Mouse (Mus musculus) heart, postnatal 10 days (tissue): ENCODE results near the gene Cend1. TPM values are rescaled to one million over a fixed set of nuclear protein-coding genes. Genes with fewer than 3 reads are reported as not detected.

Source experiments
- DNase-seq, 2 experiments: peaks; one replicate each; pipeline ENCODE4 v3.0.0; 2021
- intact Hi-C: fragments of 180-260 bp; cut with DNase I; formaldehyde crosslinking; loops from one replicate; pipeline ENCODE4 v1.15.1; 2025
- total RNA-seq, 2 experiments: library from RNA; stranded (reverse); gene quantifications; 2 replicates each; pipeline ENCODE4 v1.2.3; 2021

Cend1 gene
- total RNA-seq, result 1 to 10 TPM; 1.6 TPM

- DNase-seq, result peak; percentile 57 to 65
- intact Hi-C loops, result no loop called here
Observed at GRCm38 (mm10) chr7:141429310-141429709, at the start of gene Cend1. Gene Cend1 (minus strand): TSS chr7:141429491.

GRCm38 (mm10) chr7:141478270-141478748 lies 49.0 kb upstream of the Cend1 start:
- intact Hi-C loops, result no loop called here
- DNase-seq, result peak in 1 of 2 experiments; percentile 36

DNA sequence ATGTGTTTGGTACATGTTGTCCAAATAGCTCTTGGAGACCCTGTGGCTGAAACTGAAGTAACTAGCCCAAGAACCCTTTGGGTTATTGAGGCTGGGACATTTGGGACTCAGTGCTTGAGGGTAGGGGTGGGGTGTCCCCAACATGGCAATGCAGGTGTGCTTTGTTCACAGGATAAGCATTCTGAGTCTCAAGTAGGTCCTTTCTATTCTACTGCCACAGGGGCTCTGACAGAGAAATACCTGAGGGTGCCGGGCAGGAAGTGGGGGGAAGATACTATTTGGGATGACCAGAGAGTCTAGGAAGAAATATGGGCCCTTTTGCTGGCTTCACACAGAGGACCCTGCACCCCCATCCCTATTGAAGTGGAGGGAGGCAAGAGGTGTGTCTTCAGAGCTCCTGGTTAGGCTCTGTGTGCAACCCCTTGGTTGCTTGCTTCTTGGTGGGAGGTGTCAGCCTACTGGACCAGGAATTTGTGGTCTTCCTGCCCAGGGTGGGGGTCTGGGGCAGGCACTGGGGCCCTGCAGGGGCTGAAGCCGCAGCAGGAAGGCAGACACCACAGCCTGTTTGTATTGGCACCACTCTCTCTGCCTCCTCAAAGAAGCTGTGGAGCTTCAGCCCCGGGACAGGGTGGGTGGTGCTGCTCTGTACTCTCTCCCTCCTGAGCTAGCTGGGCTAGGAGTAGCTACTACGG lies 48.4 kb upstream of the Cend1 start:
- intact Hi-C loops, result no loop called here
- no peak for DNase-seq

DNA sequence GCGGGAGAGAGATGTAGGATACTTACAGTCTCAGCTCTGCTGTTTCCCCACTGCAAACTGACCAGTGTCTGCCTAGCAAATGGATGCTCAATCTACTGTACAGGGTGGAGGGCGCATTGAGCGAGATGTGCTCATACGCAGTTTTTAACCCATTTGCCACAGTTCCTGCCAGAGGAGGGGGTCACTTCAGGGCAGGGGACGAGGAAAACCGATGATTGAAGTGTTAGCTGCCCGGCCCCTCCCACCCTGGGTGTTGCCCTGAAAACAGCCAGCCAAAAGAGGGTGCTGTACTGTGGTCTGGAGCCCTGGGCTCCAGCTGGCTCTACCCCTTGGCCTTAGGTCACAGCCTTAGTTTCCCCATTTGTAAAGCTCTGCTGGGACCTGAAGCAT lies 47.7 kb upstream of the Cend1 start:
- DNase-seq, result no peak
- intact Hi-C loops, result no loop called here

DNA sequence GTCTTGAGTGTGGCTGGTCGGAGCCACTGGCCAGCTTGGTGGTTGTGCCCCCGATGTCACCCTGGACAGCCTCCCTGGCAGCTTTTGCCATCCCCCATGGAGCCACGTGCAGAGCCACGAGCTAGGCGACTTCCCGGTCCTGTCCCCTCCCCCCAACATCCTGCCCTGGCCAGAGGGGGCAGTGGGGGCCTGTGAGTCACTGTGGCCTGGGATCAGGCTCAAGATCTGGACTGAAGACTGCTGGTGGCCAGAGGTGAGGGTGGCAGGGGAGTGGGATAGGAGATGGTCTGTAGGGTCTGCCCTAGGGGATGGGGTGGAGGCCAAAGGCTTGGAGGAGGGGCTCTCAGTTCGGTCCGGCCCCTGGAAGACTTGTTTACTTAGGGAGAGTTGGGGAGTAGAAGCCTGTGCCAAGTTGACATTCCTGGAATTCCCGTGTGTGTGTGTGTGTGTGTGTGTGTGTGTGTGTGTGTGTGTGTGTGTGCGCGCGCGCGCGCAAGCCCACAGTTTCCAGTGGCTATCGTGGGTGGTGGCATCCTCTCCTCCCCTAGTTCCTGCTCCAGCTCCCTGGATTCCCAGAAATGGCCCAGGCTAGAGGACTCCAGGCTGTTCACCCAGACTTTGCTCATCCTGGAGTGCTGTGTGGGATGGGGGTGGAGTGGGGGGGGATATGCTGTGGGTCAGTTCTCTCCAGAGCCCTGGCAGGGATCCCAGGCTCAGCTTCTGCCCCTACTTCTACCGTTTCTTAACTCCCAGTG lies 47.1 kb upstream of the Cend1 start:
- peak; percentile 89 to 93 for DNase-seq
- intact Hi-C loops, result no loop called here

GRCm38 (mm10) chr7:141475805-141476158 lies 46.5 kb upstream of the Cend1 start:
- intact Hi-C loops, result no loop called here
- no peak for DNase-seq

- intact Hi-C loops, result no loop called here
Observed at GRCm38 (mm10) chr7:141475011-141475804, 45.9 kb upstream of the Cend1 start, which contains the start of the genes Polr2l and Tspan4. Gene Polr2l (minus strand): TSS chr7:141475132. Gene Tspan4 (plus strand): TSS chr7:141475240.

DNA sequence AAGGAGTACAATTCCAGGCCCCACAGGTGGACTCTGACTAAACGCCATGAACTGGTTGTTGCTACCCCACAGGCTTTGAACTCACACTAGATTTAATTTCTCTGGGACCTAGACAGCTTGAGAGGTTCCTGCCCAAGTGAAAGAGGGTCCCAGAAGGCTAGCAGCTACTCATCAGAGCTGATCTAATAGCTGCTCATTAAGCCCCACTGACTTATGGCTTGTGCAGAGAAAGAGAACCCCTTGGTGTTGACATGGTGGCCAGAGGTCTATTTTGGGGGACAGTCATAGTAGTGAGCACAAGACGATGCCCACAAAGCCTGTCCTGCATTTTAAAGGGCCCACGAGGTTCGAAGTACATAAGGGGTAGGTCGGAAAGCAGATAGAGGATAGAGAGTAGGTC lies 44.9 kb upstream of the Cend1 start:
- intact Hi-C loops, result no loop called here
- no peak for DNase-seq

More at GRCm38 (mm10) chr7:141475011-141475804, 45.9 kb upstream of the Cend1 start, which contains the start of the genes Polr2l and Tspan4:
- DNase-seq, result peak; percentile 90 to 91

DNA sequence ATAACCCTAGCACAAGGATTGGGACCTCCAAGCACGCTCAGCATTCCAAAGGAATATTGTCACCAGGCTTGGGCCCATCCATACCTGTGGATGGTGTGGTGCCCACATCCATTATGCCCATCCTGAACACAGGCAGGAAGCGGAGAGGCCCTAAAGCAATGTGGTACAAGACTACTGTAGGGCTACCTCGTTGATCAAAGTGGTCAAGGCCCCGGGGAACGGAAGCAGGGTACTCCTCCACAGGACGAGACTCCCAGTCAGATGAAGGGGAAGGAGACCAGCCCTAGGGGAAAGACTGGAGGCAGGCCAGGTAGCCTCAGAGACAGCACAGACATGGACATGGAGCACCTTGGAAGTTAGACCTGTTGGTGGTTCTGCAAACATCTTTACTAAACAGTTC lies 43.5 kb upstream of the Cend1 start:
- no peak for DNase-seq
- intact Hi-C loops, result no loop called here

DNA sequence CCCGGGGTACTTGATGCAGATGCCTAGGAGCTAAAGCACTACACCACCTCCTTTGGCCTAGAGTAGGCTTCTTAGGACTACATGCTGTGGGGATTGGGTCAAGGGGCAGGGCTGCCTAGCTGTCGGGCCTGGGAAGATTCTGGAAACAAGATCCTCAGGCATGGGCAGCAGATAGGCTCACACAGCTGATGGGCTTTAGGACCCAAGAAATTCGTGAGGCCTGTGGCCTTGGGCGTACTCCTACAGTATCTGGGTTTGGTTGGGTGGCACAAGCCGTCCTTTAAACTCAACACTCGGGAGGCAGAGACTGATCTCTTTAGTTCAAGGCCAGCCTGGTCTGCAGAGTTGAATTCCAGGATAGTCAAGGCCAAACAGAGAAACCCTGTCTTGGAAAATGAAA lies 42.9 kb upstream of the Cend1 start:
- DNase-seq, result no peak
- intact Hi-C loops, result no loop called here

DNA sequence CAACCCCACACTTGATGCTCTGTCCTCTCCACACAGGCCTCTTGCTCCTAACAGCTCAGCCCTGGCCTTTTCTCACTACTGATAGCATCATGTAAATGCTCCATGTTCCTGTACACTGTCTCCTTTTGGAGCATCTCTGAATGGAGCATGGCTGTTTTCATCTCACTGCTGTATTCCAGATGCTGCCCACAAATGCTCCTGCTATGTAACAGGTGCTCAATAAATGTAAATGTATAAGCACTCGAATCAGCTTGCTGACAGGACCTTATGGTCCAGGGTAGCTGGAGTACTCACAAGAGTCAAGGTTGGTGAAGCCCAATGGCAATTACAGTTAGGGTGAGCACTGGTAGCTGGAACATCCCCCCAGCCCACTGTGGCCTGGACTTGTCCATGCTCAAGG lies 41.9 kb upstream of the Cend1 start:
- intact Hi-C loops, result no loop called here
- DNase-seq, result no peak

- intact Hi-C loops, result no loop called here
- DNase-seq, result no peak
Observed at GRCm38 (mm10) chr7:141470637-141470944, 41.3 kb upstream of the Cend1 start.

DNA sequence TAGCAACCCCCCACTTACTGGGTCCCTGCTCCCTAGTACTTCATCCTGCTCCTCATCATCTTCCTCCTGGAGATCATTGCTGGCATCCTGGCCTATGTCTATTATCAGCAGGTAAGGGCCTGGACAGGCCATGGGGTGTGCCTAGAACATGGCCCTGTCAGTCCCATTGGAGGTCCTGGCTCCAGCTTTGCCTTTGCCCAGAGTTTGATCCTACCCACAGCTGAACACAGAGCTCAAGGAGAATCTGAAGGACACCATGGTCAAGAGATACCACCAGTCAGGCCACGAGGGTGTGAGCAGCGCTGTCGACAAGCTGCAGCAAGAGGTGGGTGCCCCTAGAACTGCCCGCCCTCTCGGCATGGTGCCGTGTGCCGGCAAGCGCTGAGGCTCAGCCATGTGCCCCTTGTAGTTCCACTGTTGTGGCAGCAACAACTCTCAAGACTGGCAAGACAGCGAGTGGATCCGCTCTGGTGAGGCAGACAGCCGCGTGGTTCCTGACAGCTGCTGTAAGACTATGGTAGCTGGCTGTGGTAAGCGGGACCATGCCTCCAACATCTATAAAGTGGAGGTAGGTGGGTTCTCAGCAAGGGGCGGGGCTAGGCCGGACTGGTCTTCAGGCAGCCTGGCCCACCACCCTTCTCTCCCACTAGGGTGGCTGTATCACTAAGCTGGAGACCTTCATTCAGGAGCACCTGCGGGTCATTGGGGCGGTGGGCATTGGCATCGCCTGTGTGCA lies 40.8 kb upstream of the Cend1 start:
- intact Hi-C loops, result no loop called here

DNA sequence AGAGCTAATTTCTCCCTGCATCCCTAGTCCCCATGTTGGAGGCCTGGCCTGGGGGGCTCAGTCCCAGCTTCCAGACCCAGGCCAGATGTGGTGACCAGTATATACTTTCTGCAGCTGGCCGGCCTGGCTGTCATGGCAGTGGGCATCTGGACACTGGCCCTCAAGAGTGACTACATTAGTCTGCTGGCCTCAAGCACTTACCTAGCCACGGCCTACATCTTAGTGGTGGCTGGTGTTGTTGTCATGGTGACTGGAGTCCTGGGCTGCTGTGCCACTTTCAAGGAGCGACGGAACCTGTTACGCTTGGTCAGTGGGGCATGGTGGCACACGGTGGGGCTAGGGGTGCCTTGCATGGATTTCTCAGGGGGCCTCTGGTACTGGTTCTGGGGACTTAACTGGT lies 40.1 kb upstream of the Cend1 start:
- no peak for DNase-seq
- intact Hi-C loops, result no loop called here

More for the DNA sequence above, 40.8 kb upstream of the Cend1 start:
- DNase-seq, result peak in 1 of 2 experiments; percentile 63

DNA sequence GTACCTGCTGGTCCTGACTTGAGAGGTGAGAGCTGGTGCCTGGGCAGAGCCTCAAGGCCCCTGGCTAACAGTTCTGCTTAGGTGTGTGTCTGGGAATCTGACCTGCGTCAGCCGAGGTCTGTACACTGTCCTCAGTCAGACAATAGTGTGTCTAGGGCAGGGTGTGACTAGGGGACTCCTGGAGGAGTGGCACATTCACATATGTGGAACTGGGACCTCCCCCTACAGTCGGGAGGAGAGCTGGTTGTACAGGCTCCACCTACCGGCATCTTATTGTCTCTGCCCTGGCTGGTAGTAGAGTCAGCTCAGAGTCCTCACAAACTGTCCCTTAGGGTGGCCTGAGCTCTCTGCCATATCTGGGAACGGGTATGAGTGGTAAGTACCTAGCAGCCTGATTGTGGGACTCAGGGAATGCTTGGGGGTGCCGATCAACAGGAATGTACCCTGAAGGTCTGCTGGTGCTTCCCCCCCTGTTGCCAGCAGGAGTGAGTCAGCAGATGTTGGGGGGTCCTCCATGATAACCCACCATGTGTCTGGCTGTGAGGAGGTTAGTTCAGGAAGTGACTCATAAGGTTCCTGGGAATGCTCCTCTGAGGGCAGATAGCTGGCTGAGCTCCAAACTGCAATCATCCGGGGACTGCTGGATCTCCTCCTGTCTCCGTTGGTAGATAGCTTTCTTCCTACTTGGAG lies 39.4 kb upstream of the Cend1 start:
- peak; percentile 82 to 86 for DNase-seq
- intact Hi-C loops, result no loop called here

DNA sequence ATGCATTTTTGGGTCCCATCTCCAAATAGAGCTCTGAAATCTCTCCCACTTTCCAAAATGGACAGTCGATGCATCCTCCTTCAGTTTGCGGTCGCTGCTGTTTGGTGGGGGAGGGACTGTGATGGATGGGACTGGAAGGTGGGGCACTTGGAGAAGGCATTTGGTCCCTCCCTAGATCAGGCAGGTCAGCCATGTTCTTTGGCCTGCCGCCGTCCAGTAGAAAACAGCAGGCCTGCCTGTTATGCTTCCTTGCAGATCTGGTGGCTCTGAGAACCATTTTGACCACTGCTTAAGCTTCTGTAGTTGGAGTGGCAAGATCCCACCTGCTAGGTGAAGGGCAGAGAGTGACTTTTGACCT lies 38.9 kb upstream of the Cend1 start:
- intact Hi-C loops, result no loop called here
- DNase-seq, result peak; percentile 59 to 73

DNA sequence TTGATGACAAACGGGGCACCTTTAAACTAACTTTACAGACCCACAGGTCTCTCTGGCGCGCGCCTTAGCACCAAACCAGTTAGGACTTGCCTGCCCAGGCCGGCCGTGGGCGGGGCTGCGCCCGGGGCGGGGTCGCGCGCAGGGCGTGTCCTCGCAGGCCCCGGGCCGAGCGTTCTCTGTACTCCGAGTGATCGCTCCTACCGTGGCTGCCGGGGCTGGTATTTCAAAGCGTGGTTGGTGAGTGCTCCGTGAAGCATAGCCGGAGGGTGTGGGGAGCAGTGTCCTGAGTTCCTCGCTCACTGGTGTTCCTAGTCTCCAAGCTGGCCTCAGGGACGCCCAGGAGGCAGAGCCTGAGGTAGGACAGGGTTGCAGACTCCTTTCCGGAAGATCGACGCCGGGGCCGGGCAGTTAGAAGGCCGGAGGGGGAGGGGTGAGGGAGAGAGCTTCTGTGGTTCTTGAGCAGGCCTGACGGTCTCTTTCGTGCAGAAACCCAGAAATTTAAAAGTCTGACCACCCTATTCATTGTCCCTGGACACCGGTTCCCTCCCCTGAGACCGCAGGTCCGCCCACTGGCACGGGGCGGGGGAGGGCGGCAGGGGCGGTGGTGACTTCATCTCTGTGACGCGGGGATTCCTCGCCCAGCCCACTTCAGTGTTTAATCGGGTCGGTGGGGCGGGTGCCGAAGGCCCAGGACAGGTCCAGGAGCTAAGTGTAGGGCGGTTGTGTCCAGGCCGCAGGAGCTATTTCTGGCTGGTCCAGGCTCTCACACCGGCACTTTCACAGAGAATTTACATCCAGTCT lies 38.1 kb upstream of the Cend1 start, which contains the start of gene Cd151:
Gene Cd151, plus strand, starts transcription at position 163 of the 801 bp plus-strand sequence.
- intact Hi-C loops, result no loop called here
- DNase-seq, result peak; percentile 94

DNA sequence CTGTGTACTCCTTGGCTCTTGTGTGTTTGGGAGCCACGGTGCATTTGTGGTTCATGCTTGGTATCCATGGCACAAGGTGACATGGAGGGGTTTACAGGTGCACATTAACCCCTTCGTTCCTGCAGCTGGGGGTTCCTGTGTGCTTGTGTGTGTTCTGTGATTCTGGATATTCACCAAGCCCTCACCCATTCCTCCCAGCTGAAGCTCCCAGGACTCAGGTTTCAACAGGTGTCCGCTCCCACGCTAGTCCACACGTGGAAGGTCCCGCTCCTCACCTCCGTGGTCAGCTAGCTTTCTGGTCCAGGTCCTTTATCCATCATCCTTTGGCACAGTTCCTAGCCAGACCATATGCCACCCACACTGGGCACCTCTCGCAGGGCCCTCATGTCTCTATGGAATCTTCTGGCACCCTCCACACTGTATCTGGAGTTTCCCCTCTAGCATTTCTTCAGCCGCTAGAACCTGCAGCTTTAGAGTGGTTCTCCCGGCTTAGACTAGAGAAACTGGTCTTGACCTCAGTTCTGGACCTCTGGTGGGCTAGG lies 37.4 kb upstream of the Cend1 start:
- intact Hi-C loops, result no loop called here
- no peak for DNase-seq

DNA sequence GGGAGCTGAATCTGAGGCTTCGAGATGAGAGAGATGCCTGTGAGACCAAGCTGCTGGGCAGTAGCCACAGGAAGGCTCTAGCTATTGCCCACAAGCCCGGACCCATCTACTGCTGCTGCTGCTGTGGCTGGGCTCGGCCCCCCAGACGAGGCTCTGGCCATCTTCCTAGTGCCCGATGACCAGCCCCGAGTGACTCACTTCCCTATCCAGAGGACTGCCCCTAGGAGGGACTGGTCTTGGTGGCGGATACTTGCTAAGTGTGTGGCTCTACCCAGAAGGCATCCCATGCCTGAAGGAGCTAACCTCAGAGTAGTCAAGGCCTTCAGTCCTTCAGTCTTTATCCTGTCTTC lies 36.7 kb upstream of the Cend1 start:
- intact Hi-C loops, result no loop called here
- DNase-seq, result peak; percentile 53
